Mouse (Mus musculus) heart, postnatal 0 days (tissue): ENCODE data around the gene Arhgap45.

Source experiments
- CTCF ChIP-seq: IDR thresholded peaks from 2 replicates; pipeline ENCODE4 v1.5.1; 2016; ENCODE audit warnings: antibody characterized with exemption, control low read depth, low read depth
- EP300 ChIP-seq: IDR thresholded peaks from 2 replicates; pipeline ENCODE4 v1.6.1; 2016; ENCODE audit warnings: antibody characterized with exemption, low read depth

DNA sequence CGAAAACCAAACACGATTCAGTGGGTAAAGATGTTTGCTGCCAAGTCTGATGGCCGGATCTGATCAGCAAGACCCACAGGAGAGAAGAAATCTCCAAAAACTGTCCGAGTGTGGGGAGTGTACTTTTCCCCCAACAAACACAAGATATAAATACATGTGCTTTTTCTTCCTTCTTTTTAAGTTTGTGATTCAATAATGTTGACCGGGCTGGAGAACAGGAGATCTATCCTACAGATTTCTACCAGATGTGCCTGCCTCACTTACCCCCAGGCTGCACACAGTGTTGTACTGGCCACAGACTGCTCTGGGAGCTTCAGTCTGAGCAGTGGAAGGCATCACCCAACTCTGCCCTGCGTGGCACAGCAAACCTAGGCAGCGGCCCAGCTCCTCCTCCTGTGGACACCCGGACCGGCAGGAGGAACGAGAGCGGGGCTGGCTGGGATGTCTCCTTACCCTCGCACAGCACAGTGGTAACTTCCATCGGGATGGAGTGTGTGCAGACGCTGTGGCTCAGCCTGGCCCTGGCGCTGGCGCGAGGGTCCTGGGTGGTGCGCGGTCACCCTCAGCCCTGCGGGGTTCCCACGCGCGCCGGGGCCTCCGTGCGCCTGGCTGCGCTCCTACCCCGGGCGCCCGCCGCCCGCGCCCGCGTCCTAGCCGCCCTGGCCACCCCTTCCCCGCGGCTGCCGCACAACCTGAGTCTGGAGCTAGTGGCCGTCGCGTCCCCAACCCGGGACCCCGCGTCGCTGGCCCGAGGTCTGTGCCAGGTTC is 45.9 kb upstream of the Arhgap45 start, which contains the start of gene Grin3b:
- TF ChIP-seq CTCF (no peak), EP300 (no peak)
